Mouse (Mus musculus) bone marrow, adult 2 months (tissue): ENCODE results near the gene Adamts3. TPM values are rescaled to one million over a fixed set of nuclear protein-coding genes. Genes with fewer than 3 reads are reported as not detected.

Source experiments
- H3K27ac ChIP-seq: fragments of 200-500 bp; 2 replicates; pipeline ENCODE4 v1.5.1; 2012; ENCODE audit warnings: low read depth, mild to moderate bottlenecking, control low read depth, inconsistent platforms, low read length; ENCODE audit not compliant: control insufficient read depth, poor library complexity, insufficient read depth
- H3K4me1 ChIP-seq: fragments of 200-500 bp; 2 replicates; pipeline ENCODE4 v1.6.1; 2011; ENCODE audit warnings: low read length; ENCODE audit not compliant: control insufficient read depth, insufficient read depth
- H3K4me3 ChIP-seq: fragments of 200-500 bp; replicated peaks from 2 replicates; pipeline ENCODE3; 2011; ENCODE audit warnings: mild to moderate bottlenecking, low read depth, low read length, control low read depth; ENCODE audit not compliant: control insufficient read depth
- CTCF ChIP-seq: fragments of 200-500 bp; IDR thresholded peaks from 2 replicates; pipeline ENCODE4 v1.5.1; 2011; ENCODE audit warnings: low read length, control low read depth; ENCODE audit not compliant: control insufficient read depth, insufficient read depth
- POLR2A ChIP-seq: fragments of 200-500 bp; IDR thresholded peaks from 2 replicates; pipeline ENCODE4 v1.6.1; 2011; ENCODE audit warnings: low read depth, mild to moderate bottlenecking, control low read depth, low read length, borderline replicate concordance; ENCODE audit not compliant: control insufficient read depth
- WGBS: fragments of 180-500 bp; shearing (Covaris S2); methylation state at CpG from one replicate; pipeline ENCODE4 v1.1.7; 2018; 5-methylcytosine and 5-hydroxymethylcytosine counted together
- polyA plus RNA-seq: library from polyadenylated mRNA; stranded (reverse); fragments of >200 nt; gene quantifications from 2 replicates; pipeline ENCODE4 v1.2.4, GENCODE M21; 2011; ENCODE audit warnings: low replicate concordance; ENCODE audit not compliant: missing spikeins, insufficient read depth, insufficient read length

The Adamts3 gene
- polyA plus RNA-seq, 1 experiment, result 0.90 TPM

- no peaks in the 10 kb centered on the region for H3K4me1 ChIP-seq
- H3K4me3 ChIP-seq, result no peak overlapping the region
- no peak overlapping the region for H3K27ac ChIP-seq
- TF ChIP-seq POLR2A, result no peak
- TF ChIP-seq CTCF, result no peak
- WGBS, result 73% methylated on average over 9 of the region's 9 CpGs
Observed at GRCm38 (mm10) chr5:89674066-89674848, 208.9 kb downstream of the Adamts3 start.

- WGBS, result 84% methylated on average over 4 of the region's 4 CpGs
- H3K4me3 ChIP-seq, result no peak overlapping the region
- H3K27ac ChIP-seq, result no peak overlapping the region
Observed at GRCm38 (mm10) chr5:89672950-89673349, 210.2 kb downstream of the Adamts3 start.

GRCm38 (mm10) chr5:89654327-89654726 lies 228.8 kb downstream of the Adamts3 start:
- no peak for TF ChIP-seq POLR2A
- TF ChIP-seq CTCF, result no peak
- no peak overlapping the region for H3K27ac ChIP-seq
- H3K4me3 ChIP-seq, result no peak overlapping the region
- 68% methylated on average over 1 of the region's 1 CpGs for WGBS
- H3K4me1 ChIP-seq, result no peaks in the 10 kb centered on the region

More at GRCm38 (mm10) chr5:89672950-89673349, 210.2 kb downstream of the Adamts3 start:
- no peak for TF ChIP-seq CTCF
- no peak for TF ChIP-seq POLR2A
- H3K4me1 ChIP-seq, result no peaks in the 10 kb centered on the region

GRCm38 (mm10) chr5:89653862-89654261 lies 229.3 kb downstream of the Adamts3 start:
- no peak for TF ChIP-seq CTCF
- TF ChIP-seq POLR2A, result no peak
- no peak overlapping the region for H3K27ac ChIP-seq
- H3K4me1 ChIP-seq, result no peaks in the 10 kb centered on the region
- H3K4me3 ChIP-seq, result no peak overlapping the region
- 74% methylated on average over 2 of the region's 2 CpGs for WGBS

GRCm38 (mm10) chr5:89646940-89647339 lies 236.2 kb downstream of the Adamts3 start:
- no peak overlapping the region for H3K4me3 ChIP-seq
- no peak for TF ChIP-seq POLR2A
- TF ChIP-seq CTCF, result no peak
- no peak overlapping the region for H3K27ac ChIP-seq
- no peaks in the 10 kb centered on the region for H3K4me1 ChIP-seq

- H3K27ac ChIP-seq, result no peak overlapping the region
- no peaks in the 10 kb centered on the region for H3K4me1 ChIP-seq
- 67% methylated on average over 2 of the region's 2 CpGs for WGBS
- TF ChIP-seq POLR2A (no peak), CTCF (no peak)
- no peak overlapping the region for H3K4me3 ChIP-seq
Observed at GRCm38 (mm10) chr5:89635434-89635833, 247.7 kb downstream of the Adamts3 start.

GRCm38 (mm10) chr5:89631599-89631998 lies 251.5 kb downstream of the Adamts3 start:
- Histone ChIP-seq H3K4me3 (no peak overlapping the region), H3K4me1 (no peaks in the 10 kb centered on the region), H3K27ac (no peak overlapping the region)
- 65% methylated on average over 1 of the region's 1 CpGs for WGBS
- TF ChIP-seq CTCF (no peak), POLR2A (no peak)
